Mouse (Mus musculus) large intestine, adult 2 months (tissue): ENCODE measurements around the gene Pparg. TPM values are rescaled to one million over a fixed set of nuclear protein-coding genes. Genes with fewer than 3 reads are reported as not detected.

Experiments
- DNase-seq: peaks from one replicate; pipeline ENCODE4 v3.0.0-alpha.2; 2012; ENCODE audit warnings: low read depth, low spot score
- WGBS: fragments of 180-500 bp; shearing (Covaris S2); methylation state at CpG from one replicate; pipeline ENCODE4 v1.1.7; 2018; 5-methylcytosine and 5-hydroxymethylcytosine counted together
- polyA plus RNA-seq: library from polyadenylated mRNA; depleted of rRNA; stranded (reverse); fragments of >200 nt; gene quantifications from 2 replicates; pipeline ENCODE4 v1.2.3, GENCODE M21; 2012

Gene Pparg
- polyA plus RNA-seq, 1 experiment, result 5.3 TPM

- DNase-seq, result no peak
- WGBS, result 10% methylated on average over 5 of the region's 5 CpGs
These were observed 10.9 kb upstream of the Pparg start for GRCm38 (mm10) chr6:115349641-115350464.

- DNase-seq, result peak; percentile 57
- 6% methylated on average over 48 of the region's 48 CpGs for WGBS
These were observed 1.1 kb downstream of the Pparg start for GRCm38 (mm10) chr6:115361606-115362462.

GRCm38 (mm10) chr6:115366869-115367610, 6.3 kb downstream of the Pparg start:
- WGBS, result 30% methylated on average over 3 of the region's 3 CpGs
- no peak for DNase-seq

GRCm38 (mm10) chr6:115374871-115375852, 14.4 kb downstream of the Pparg start:
- 87% methylated on average over 5 of the region's 5 CpGs for WGBS
- no peak for DNase-seq

GRCm38 (mm10) chr6:115380596-115380995, 19.8 kb downstream of the Pparg start:
- WGBS, result 87% methylated on average over 5 of the region's 5 CpGs
- no peak for DNase-seq

GRCm38 (mm10) chr6:115382712-115383111, 22.0 kb downstream of the Pparg start:
- WGBS, result 56% methylated on average over 5 of the region's 5 CpGs
- no peak for DNase-seq

- WGBS, result 79% methylated on average over 4 of the region's 4 CpGs
- DNase-seq, result no peak
These were observed 29.3 kb downstream of the Pparg start for GRCm38 (mm10) chr6:115389945-115390540.

- DNase-seq, result no peak
- 33% methylated on average over 3 of the region's 3 CpGs for WGBS
These were observed 36.2 kb downstream of the Pparg start for GRCm38 (mm10) chr6:115396911-115397310.

GRCm38 (mm10) chr6:115404354-115404753, 43.6 kb downstream of the Pparg start:
- DNase-seq, result no peak
- 74% methylated on average over 2 of the region's 2 CpGs for WGBS

GRCm38 (mm10) chr6:115411477-115411876, 50.7 kb downstream of the Pparg start:
- WGBS, result 17% methylated on average over 1 of the region's 1 CpGs
- no peak for DNase-seq

GRCm38 (mm10) chr6:115418171-115418570, 57.4 kb downstream of the Pparg start:
- 82% methylated on average over 3 of the region's 3 CpGs for WGBS
- no peak for DNase-seq

- no peak for DNase-seq
- 80% methylated on average over 3 of the region's 3 CpGs for WGBS
These were observed 58.2 kb downstream of the Pparg start for GRCm38 (mm10) chr6:115418964-115419363.

- DNase-seq, result peak; percentile 11
- 4% methylated on average over 1 of the region's 1 CpGs for WGBS
These were observed 60.2 kb downstream of the Pparg start for GRCm38 (mm10) chr6:115420963-115421362.

GRCm38 (mm10) chr6:115421665-115422064, 60.9 kb downstream of the Pparg start:
- no peak for DNase-seq
- 70% methylated on average over 4 of the region's 4 CpGs for WGBS

- WGBS, result 63% methylated on average over 3 of the region's 3 CpGs
- DNase-seq, result no peak
These were observed 63.7 kb downstream of the Pparg start for GRCm38 (mm10) chr6:115424433-115424832.

GRCm38 (mm10) chr6:115432726-115433125, 72.0 kb downstream of the Pparg start:
- no peak for DNase-seq
- 61% methylated on average over 2 of the region's 2 CpGs for WGBS

- 77% methylated on average over 1 of the region's 1 CpGs for WGBS
- DNase-seq, result no peak
These were observed 73.3 kb downstream of the Pparg start for GRCm38 (mm10) chr6:115434054-115434453.

- 53% methylated on average over 2 of the region's 2 CpGs for WGBS
- no peak for DNase-seq
These were observed 74.1 kb downstream of the Pparg start for GRCm38 (mm10) chr6:115434816-115435215.
